Mouse (Mus musculus) MEL (cell line): ENCODE results near the gene Mthfs.
"Not testable (repeated sequence)": the region's sequence is repeated elsewhere in the genome, so short reads cannot be mapped to it uniquely, and the experiment has no call there.

ENCODE experiments used
- CTCF ChIP-seq, 3 experiments: IDR thresholded peaks in 2 of 3; conservative IDR thresholded peaks in 1 of 3; 2 replicates each; pipeline ENCODE4 v1.5.1; 2011 to 2012; ENCODE audit warnings: low read length in 3 of 3, low read depth in 2 of 3, mild to moderate bottlenecking in 2 of 3, improper control_type of control experiment in 1 of 3, inconsistent platforms in 1 of 3, mixed read lengths in 1 of 3, moderate library complexity in 1 of 3; ENCODE audit not compliant: control insufficient read depth in 1 of 3, insufficient read depth in 1 of 3, poor library complexity in 1 of 3, severe bottlenecking in 1 of 3
- E2F4 ChIP-seq: IDR thresholded peaks from 2 replicates; pipeline ENCODE4 v1.6.1; 2011; ENCODE audit warnings: low read depth, low read length, improper control_type of control experiment, borderline replicate concordance
- EP300 ChIP-seq, 2 experiments: IDR thresholded peaks; 2 replicates each; pipeline ENCODE4 v1.6.1; 2011; ENCODE audit warnings: improper control_type of control experiment in 2 of 2, low read length in 2 of 2, low read depth in 1 of 2, mild to moderate bottlenecking in 1 of 2
- GATA1 ChIP-seq: IDR thresholded peaks from 2 replicates; pipeline ENCODE4 v1.6.1; 2011; ENCODE audit warnings: low read depth, low read length, improper control_type of control experiment
- KAT2A ChIP-seq: conservative IDR thresholded peaks from 2 replicates; pipeline ENCODE4 v1.6.1; 2012; ENCODE audit warnings: low read depth, low read length, improper control_type of control experiment, inconsistent platforms
- MAFK ChIP-seq: IDR thresholded peaks from 2 replicates; pipeline ENCODE4 v1.6.1; 2011; ENCODE audit warnings: low read depth, mild to moderate bottlenecking, low read length, improper control_type of control experiment, borderline replicate concordance
- MAX ChIP-seq: IDR thresholded peaks from 2 replicates; pipeline ENCODE4 v1.6.1; 2011; ENCODE audit warnings: low read length, improper control_type of control experiment
- MAZ ChIP-seq: IDR thresholded peaks from 2 replicates; pipeline ENCODE4 v1.6.1; 2012; ENCODE audit warnings: low read depth, mild to moderate bottlenecking, inconsistent platforms, low read length, improper control_type of control experiment
- MXI1 ChIP-seq: IDR thresholded peaks from 2 replicates; pipeline ENCODE4 v1.6.1; 2011; ENCODE audit warnings: mild to moderate bottlenecking, low read depth, low read length, improper control_type of control experiment
- NRF1 ChIP-seq: IDR thresholded peaks from 2 replicates; pipeline ENCODE4 v1.6.1; 2014; ENCODE audit warnings: low read depth, mild to moderate bottlenecking, inconsistent platforms, low read length, improper control_type of control experiment, moderate library complexity; ENCODE audit not compliant: poor library complexity, insufficient read depth, severe bottlenecking
- POLR2A ChIP-seq, 2 experiments: IDR thresholded peaks; 2 replicates each; pipeline ENCODE4 v1.6.1; 2011 to 2012; ENCODE audit warnings: low read length in 2 of 2, mild to moderate bottlenecking in 2 of 2, control low read depth in 1 of 2, improper control_type of control experiment in 1 of 2, low read depth in 1 of 2, moderate library complexity in 1 of 2; ENCODE audit not compliant: control insufficient read depth in 1 of 2, insufficient read depth in 1 of 2, poor library complexity in 1 of 2
- RCOR1 ChIP-seq: IDR thresholded peaks from 2 replicates; pipeline ENCODE4 v1.6.1; 2012; ENCODE audit warnings: low read depth, mild to moderate bottlenecking, inconsistent platforms, low read length, improper control_type of control experiment
- TAL1 ChIP-seq: IDR thresholded peaks from 2 replicates; pipeline ENCODE4 v1.6.1; 2012; ENCODE audit warnings: mild to moderate bottlenecking, inconsistent platforms, low read length, moderate library complexity, mixed read lengths
- USF2 ChIP-seq, 2 experiments: IDR thresholded peaks; 2 replicates each; pipeline ENCODE4 v1.6.1; 2011 to 2012; ENCODE audit warnings: improper control_type of control experiment in 2 of 2, low read length in 2 of 2, borderline replicate concordance in 1 of 2, inconsistent platforms in 1 of 2, low read depth in 1 of 2, mild to moderate bottlenecking in 1 of 2; ENCODE audit not compliant: insufficient read depth in 1 of 2

DNA sequence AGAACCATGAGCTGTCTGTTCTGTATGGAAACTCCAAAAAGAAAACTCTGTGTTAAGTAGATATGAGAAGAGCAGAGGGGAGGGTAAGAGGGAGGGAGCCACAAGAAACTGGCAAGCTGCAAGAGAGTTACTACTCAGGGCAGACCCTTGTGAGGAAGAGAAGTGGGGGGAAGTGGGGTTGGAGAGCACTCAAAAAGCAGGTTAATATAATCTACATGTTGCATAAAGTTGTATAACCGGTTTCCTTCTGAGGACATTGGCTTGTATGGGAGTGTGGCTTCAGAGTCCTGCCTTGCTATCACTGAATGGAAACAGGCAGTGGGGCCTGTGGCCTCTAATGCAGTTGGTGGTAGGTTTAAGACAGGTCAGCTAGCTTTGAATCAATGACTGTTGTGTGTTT lies 13.0 kb upstream of the Mthfs start:
- TF ChIP-seq CTCF (IDR thresholded peaks at IDR 0.05 in 2 of 3, conservative IDR thresholded peaks at IDR 0.05 in 1 of 3; ENCODE audit: control insufficient read depth in 1 of 3, insufficient read depth in 1 of 3, low read depth in 2 of 3, low read length in 3 of 3, poor library complexity in 1 of 3, severe bottlenecking in 1 of 3); EP300 (IDR thresholded peaks at IDR 0.05; ENCODE audit: low read depth in 1 of 2, low read length in 2 of 2); POLR2A (IDR thresholded peaks at IDR 0.05; ENCODE audit: control insufficient read depth in 1 of 2, insufficient read depth in 1 of 2, low read depth in 1 of 2, low read length in 2 of 2, poor library complexity in 1 of 2); KAT2A; MXI1; NRF1; MAX; GATA1; RCOR1; MAZ; USF2 (IDR thresholded peaks at IDR 0.05; ENCODE audit: borderline replicate concordance in 1 of 2, insufficient read depth in 1 of 2, low read depth in 1 of 2, low read length in 2 of 2); E2F4; TAL1; MAFK: not testable (repeated sequence)
